Mouse (Mus musculus): ENCODE data around the gene Rfx3. TPM values are rescaled to one million over a fixed set of nuclear protein-coding genes. Genes with fewer than 3 reads are reported as not detected.
A peak's percentile ranks its signal among the peaks of the same experiment; 100 is the strongest.

Gene Rfx3
- polyA plus RNA-seq, 1 experiment from 2014 or later, result 4.1 TPM

DNA sequence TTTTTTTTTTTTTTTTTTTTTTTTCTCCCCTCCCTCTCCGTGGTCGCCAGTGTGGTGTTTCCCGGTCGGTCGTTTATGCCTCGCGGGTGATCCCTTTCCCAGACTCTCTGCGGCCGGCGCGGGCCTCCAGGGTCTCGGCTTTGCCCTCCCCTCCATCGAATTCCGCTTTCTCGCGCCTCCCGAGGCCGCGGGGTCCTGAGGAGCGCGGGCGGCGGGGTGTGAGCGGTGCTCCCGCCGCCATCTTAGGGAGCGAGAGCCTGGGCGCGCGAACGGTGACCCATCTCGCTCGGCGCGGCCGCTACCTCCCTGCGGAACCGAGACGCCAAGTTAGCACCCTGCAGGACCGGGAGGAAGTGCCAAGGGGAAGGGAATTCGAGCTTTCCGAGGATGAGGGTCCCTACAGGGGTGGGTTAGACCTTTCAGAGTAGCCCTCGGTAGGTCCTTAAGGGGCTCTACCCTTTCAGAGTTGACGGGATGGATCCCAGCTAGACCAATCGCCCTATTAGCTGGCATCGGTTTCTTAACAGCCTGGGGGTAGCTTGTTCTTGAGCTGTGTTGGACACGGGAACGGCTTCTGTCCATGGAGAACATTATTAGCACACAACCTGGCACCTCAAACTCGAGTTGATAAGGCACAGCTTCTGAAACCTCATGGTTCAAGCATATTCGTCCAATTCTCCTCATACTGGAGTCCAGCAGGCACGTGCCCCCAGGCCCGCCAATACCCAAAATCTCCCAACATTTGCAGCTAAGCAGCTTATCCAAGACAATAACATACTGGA lies 943 bp upstream of the Rfx3 start:
- no peaks in the 10 kb centered on the region for H3K36me3 ChIP-seq (ENCODE audit: insufficient read depth, low read length)
- DNase-seq (ENCODE audit: low spot score), result peak; percentile 82
- H3K4me1 ChIP-seq (ENCODE audit: insufficient read depth, low read depth, low read length), result no peaks in the 10 kb centered on the region
- peak overlapping the region; percentile 83 for H3K4me3 ChIP-seq (ENCODE audit: low read depth, low read length)
- H3K9me3 ChIP-seq (ENCODE audit: low read length), result no peaks in the 10 kb centered on the region
- H3K9ac ChIP-seq (replicated peaks; ENCODE audit: low read depth), result peak overlapping the region; percentile 90
- peak overlapping the region; percentile 100 for H3K27ac ChIP-seq (ENCODE audit: low read length)
- no peaks in the 10 kb centered on the region for H3K27me3 ChIP-seq (replicated peaks; ENCODE audit: insufficient read depth, low read length)
- peak overlapping the region; percentile 76 for H3K4me2 ChIP-seq (replicated peaks; ENCODE audit: low read depth, low read length)
- peak; percentile 64 for ATAC-seq
- WGBS, result 1% methylated on average over 51 of the region's 52 CpGs
- TF ChIP-seq EP300 (IDR thresholded peaks at IDR 0.05) (no peak), CTCF (IDR thresholded peaks at IDR 0.05) (no peak)

DNA sequence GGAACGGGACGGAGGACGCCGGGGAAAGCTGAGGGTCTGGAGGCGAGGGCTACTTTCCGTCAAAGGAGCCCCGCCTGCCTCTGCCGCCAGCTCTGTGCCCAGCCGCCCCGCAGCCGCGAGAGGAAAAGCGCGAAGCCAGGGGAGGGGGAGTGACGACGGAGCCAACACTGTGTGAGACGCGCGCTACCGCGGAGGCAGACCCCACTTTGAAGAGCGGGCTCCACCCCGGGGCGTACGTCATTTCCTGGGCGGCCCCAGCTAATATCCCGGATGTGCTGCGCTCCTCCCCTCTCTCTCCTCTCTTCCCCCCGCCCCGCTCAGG lies 391 bp upstream of the Rfx3 start:
- H3K9ac ChIP-seq (replicated peaks; ENCODE audit: low read depth), result peak overlapping the region; percentile 90
- no peak for TF ChIP-seq CTCF (IDR thresholded peaks at IDR 0.05)
- peak; percentile 30; the same call in 1 of the 2 replicates for TF ChIP-seq EP300 (IDR thresholded peaks at IDR 0.05)
- no peaks in the 10 kb centered on the region for H3K36me3 ChIP-seq (ENCODE audit: insufficient read depth, low read length)
- peak overlapping the region; percentile 100 for H3K27ac ChIP-seq (ENCODE audit: low read length)
- peak overlapping the region; percentile 83 for H3K4me3 ChIP-seq (ENCODE audit: low read depth, low read length)
- ATAC-seq (peak; percentile 99), DNase-seq (ENCODE audit: low spot score) (peak; percentile 98)
- H3K4me2 ChIP-seq (replicated peaks; ENCODE audit: low read depth, low read length), result peak overlapping the region; percentile 76
- no peaks in the 10 kb centered on the region for H3K27me3 ChIP-seq (replicated peaks; ENCODE audit: insufficient read depth, low read length)
- under 1% methylated on average over 20 of the region's 30 CpGs for WGBS
- H3K4me1 ChIP-seq (ENCODE audit: insufficient read depth, low read depth, low read length), result no peaks in the 10 kb centered on the region
- H3K9me3 ChIP-seq (ENCODE audit: low read length), result no peaks in the 10 kb centered on the region

DNA sequence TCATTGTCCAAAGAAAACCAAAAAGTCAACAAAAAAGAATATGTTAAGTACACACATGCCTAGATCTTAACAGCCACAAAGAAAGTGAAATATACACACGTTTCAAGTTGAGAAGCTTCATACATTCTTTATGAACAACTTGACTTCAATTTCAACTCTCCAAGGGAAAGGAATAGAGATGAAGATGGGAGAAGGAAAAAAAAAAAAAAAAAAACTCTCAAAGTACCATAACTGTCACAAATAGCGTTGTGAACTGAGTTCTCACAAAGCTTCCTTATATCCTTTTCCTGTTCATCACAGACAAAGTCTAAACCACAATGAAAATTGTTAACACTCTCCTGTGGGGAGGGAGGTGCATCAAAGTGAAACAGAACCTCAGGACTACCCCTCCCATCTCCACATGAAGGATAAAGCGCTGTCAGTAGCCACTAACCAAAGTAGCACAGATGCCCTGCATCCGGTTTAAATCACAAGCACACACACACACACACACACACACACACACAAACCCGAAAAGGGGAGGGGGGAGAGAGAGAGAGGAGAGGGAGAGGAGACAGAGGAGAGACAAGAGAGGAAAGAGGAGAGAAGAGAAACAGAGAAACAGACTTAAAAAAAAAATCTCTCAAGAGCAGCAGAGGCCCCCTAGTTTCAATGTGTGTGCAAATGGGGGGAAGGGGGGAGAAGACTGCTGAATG lies 1.2 kb downstream of the Rfx3 start:
- Histone ChIP-seq H3K27me3 (replicated peaks; ENCODE audit: insufficient read depth, low read length) (no peaks in the 10 kb centered on the region), H3K4me2 (replicated peaks; ENCODE audit: low read depth, low read length) (peak overlapping the region; percentile 72), H3K4me1 (ENCODE audit: insufficient read depth, low read depth, low read length) (no peaks in the 10 kb centered on the region), H3K27ac (ENCODE audit: low read length) (peak overlapping the region; percentile 100), H3K9me3 (ENCODE audit: low read length) (no peaks in the 10 kb centered on the region), H3K36me3 (ENCODE audit: insufficient read depth, low read length) (no peaks in the 10 kb centered on the region), H3K4me3 (ENCODE audit: low read depth, low read length) (peak overlapping the region; percentile 83), H3K9ac (replicated peaks; ENCODE audit: low read depth) (peak overlapping the region; percentile 62; the same call in 1 of the 2 replicates)
- WGBS, result 1% methylated on average over 5 of the region's 5 CpGs
- ATAC-seq, result no peak
- peak; percentile 47 for DNase-seq (ENCODE audit: low spot score)
- TF ChIP-seq EP300 (IDR thresholded peaks at IDR 0.05), result no peak
- no peak for TF ChIP-seq CTCF (IDR thresholded peaks at IDR 0.05)

DNA sequence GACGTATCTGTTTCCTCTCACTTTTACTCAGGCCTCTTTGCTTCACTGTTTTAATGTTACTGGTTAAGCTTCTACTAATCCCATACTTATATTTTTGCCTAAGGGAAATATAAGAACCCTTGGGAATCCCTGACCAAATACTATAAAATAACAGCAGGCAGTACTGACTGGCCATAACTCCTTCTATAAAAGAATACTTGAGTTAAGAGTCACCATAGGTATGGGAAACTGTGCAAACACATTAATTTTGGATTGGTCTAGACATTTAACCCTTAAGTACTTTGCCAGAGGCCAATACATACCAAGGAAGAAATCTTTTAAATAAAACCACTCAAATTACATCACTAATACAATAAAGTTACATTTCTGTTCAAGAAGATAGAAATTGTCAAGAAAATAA lies 6.8 kb downstream of the Rfx3 start:
- no peaks in the 10 kb centered on the region for H3K27me3 ChIP-seq (replicated peaks; ENCODE audit: insufficient read depth, low read length)
- H3K4me3 ChIP-seq (ENCODE audit: low read depth, low read length), result no peak overlapping the region
- DNase-seq (ENCODE audit: low spot score) (no peak), ATAC-seq (no peak)
- TF ChIP-seq EP300 (IDR thresholded peaks at IDR 0.05), result no peak
- no peak for TF ChIP-seq CTCF (IDR thresholded peaks at IDR 0.05)
- H3K4me1 ChIP-seq (ENCODE audit: insufficient read depth, low read depth, low read length), result no peaks in the 10 kb centered on the region
- no peak overlapping the region for H3K9ac ChIP-seq (replicated peaks; ENCODE audit: low read depth)
- WGBS, result 35% methylated on average over 1 of the region's 1 CpGs
- no peak overlapping the region for H3K27ac ChIP-seq (ENCODE audit: low read length)
- no peaks in the 10 kb centered on the region for H3K36me3 ChIP-seq (ENCODE audit: insufficient read depth, low read length)
- no peaks in the 10 kb centered on the region for H3K9me3 ChIP-seq (ENCODE audit: low read length)
- H3K4me2 ChIP-seq (replicated peaks; ENCODE audit: low read depth, low read length), result no peak overlapping the region

DNA sequence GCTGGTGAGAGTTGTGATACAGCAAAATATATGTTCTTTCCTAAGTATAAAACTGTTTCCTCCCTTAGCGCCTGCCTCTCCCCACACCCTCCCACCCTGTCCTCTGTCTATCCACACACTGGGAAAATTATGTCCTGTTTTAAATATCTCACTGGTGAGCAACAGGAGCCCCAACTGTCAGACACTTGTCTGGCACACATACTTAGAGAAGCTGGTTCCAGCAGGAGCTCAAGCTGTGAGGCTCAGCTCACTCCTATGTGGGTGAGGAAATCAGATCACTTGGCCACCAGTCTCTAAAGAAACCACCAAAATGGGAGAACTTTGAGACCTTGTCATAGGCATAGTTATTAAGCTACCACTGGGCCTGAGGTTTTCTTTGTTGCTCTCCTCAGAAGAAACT lies 7.5 kb downstream of the Rfx3 start:
- H3K4me1 ChIP-seq (ENCODE audit: insufficient read depth, low read depth, low read length), result no peaks in the 10 kb centered on the region
- WGBS, result 62% methylated on average over 1 of the region's 1 CpGs
- no peaks in the 10 kb centered on the region for H3K36me3 ChIP-seq (ENCODE audit: insufficient read depth, low read length)
- no peak overlapping the region for H3K9ac ChIP-seq (replicated peaks; ENCODE audit: low read depth)
- no peak overlapping the region for H3K27ac ChIP-seq (ENCODE audit: low read length)
- no peak overlapping the region for H3K4me3 ChIP-seq (ENCODE audit: low read depth, low read length)
- ATAC-seq (peak; percentile 53), DNase-seq (ENCODE audit: low spot score) (peak; percentile 51)
- no peak for TF ChIP-seq CTCF (IDR thresholded peaks at IDR 0.05)
- no peaks in the 10 kb centered on the region for H3K27me3 ChIP-seq (replicated peaks; ENCODE audit: insufficient read depth, low read length)
- no peak overlapping the region for H3K4me2 ChIP-seq (replicated peaks; ENCODE audit: low read depth, low read length)
- no peaks in the 10 kb centered on the region for H3K9me3 ChIP-seq (ENCODE audit: low read length)

DNA sequence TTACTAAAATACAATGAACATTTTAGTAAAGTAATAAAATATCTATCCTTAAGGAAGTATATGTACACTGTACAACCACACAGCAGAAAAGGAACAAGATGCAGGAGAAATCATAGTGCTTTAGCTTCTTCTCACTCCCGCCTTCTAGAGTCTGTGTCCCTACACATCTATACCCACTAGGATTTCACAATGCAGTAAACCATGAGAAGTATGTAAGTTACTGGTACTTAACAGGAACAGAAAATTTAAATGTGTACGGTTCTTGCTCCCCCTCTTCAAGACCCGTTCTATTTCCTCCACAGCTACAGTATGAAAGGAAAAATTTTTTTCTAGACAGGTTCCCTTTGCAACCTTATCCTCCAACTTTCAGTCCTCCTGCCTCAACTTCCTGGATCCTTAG lies 8.3 kb downstream of the Rfx3 start:
- Histone ChIP-seq H3K9me3 (ENCODE audit: low read length) (no peaks in the 10 kb centered on the region), H3K4me2 (replicated peaks; ENCODE audit: low read depth, low read length) (no peak overlapping the region), H3K27ac (ENCODE audit: low read length) (no peak overlapping the region), H3K36me3 (ENCODE audit: insufficient read depth, low read length) (no peaks in the 10 kb centered on the region), H3K4me1 (ENCODE audit: insufficient read depth, low read depth, low read length) (no peaks in the 10 kb centered on the region), H3K4me3 (ENCODE audit: low read depth, low read length) (no peak overlapping the region), H3K9ac (replicated peaks; ENCODE audit: low read depth) (no peak overlapping the region), H3K27me3 (replicated peaks; ENCODE audit: insufficient read depth, low read length) (no peaks in the 10 kb centered on the region)
- DNase-seq (ENCODE audit: low spot score) (no peak), ATAC-seq (no peak)
- TF ChIP-seq EP300 (IDR thresholded peaks at IDR 0.05) (no peak), CTCF (IDR thresholded peaks at IDR 0.05) (no peak)
- 40% methylated on average over 3 of the region's 3 CpGs for WGBS

Measured in lung, postnatal 0 days (tissue).